Mouse (Mus musculus) heart, adult 9 months (tissue): ENCODE measurements around the gene Fxyd6.

Experiments used
- DNase-seq, 2 experiments: peaks; one replicate each; pipeline ENCODE4 v3.0.0; 2022; ENCODE audit warnings: low spot score in 2 of 2

Gene Fxyd6

GRCm38 (mm10) chr9:45376427-45376826 lies 6.4 kb downstream of the Fxyd6 start:
- no peak for DNase-seq

GRCm38 (mm10) chr9:45376883-45377282 lies 6.9 kb downstream of the Fxyd6 start:
- no peak for DNase-seq

- DNase-seq: no peak
These were observed 10.6 kb downstream of the Fxyd6 start for GRCm38 (mm10) chr9:45380411-45381251.

- no peak for DNase-seq
These were observed 12.4 kb downstream of the Fxyd6 start for GRCm38 (mm10) chr9:45382336-45382735.

- no peak for DNase-seq
These were observed 12.8 kb downstream of the Fxyd6 start for GRCm38 (mm10) chr9:45382834-45383233.

- DNase-seq: no peak
These were observed 13.9 kb downstream of the Fxyd6 start for GRCm38 (mm10) chr9:45383883-45384282.

- DNase-seq: no peak
These were observed 16.7 kb downstream of the Fxyd6 start for GRCm38 (mm10) chr9:45386698-45387097.

GRCm38 (mm10) chr9:45388385-45388994 lies 18.5 kb downstream of the Fxyd6 start:
- peak; percentile 71 to 87 for DNase-seq

GRCm38 (mm10) chr9:45389596-45389995 lies 19.6 kb downstream of the Fxyd6 start:
- no peak for DNase-seq

- no peak for DNase-seq
These were observed 21.3 kb downstream of the Fxyd6 start for GRCm38 (mm10) chr9:45391299-45391698.

GRCm38 (mm10) chr9:45395218-45395617 lies 25.2 kb downstream of the Fxyd6 start:
- DNase-seq: peak in 1 of 2 experiments; percentile 23

- DNase-seq: no peak
These were observed 25.8 kb downstream of the Fxyd6 start for GRCm38 (mm10) chr9:45395796-45396195.

- no peak for DNase-seq
These were observed 28.4 kb downstream of the Fxyd6 start for GRCm38 (mm10) chr9:45398336-45398735.

GRCm38 (mm10) chr9:45399434-45399833 lies 29.4 kb downstream of the Fxyd6 start, which contains the start of gene Fxyd2:
Gene Fxyd2 (plus strand): TSS chr9:45399669.
- DNase-seq: no peak

- no peak for DNase-seq
These were observed 31.9 kb downstream of the Fxyd6 start for GRCm38 (mm10) chr9:45401851-45402250.

GRCm38 (mm10) chr9:45402957-45403356 lies 33.0 kb downstream of the Fxyd6 start:
- DNase-seq: no peak

GRCm38 (mm10) chr9:45405694-45406093 lies 35.7 kb downstream of the Fxyd6 start:
- DNase-seq: peak; percentile 20 to 49

- DNase-seq: no peak
These were observed 36.8 kb downstream of the Fxyd6 start for GRCm38 (mm10) chr9:45406808-45407207.

GRCm38 (mm10) chr9:45407706-45408675 lies 38.0 kb downstream of the Fxyd6 start:
- peak; percentile 50 to 66 for DNase-seq

- DNase-seq: no peak
These were observed 40.2 kb downstream of the Fxyd6 start for GRCm38 (mm10) chr9:45410193-45410592.

GRCm38 (mm10) chr9:45410614-45411013 lies 40.6 kb downstream of the Fxyd6 start:
- DNase-seq: no peak

GRCm38 (mm10) chr9:45411111-45411510 lies 41.1 kb downstream of the Fxyd6 start:
- DNase-seq: no peak
